In genomic region chr5:131307656-131308151, GRCm38 (mm10) we compare ENCODE assay signal across 9 mouse cellular contexts. TPM values are rescaled to one million over a fixed set of nuclear protein-coding genes. Genes with fewer than 3 reads are reported as not detected.
DNase-seq lines count a peak whose midpoint lies in the region; ATAC-seq and TF ChIP-seq lines count a peak whose summit lies in the region.
"Had no signal": no experiment of that assay in that cellular context is flagged by ENCODE, and none has a peak within 500 bp of the region (broad histone marks: within the 10 kb centered on the region; RNA-seq: fewer than 3 reads in every experiment).

No protein-coding gene starts in this region.

- peak; percentile 90 for ATAC-seq in forebrain, embryonic 16.5 days
- ATAC-seq in heart, postnatal 0 days (ENCODE audit: insufficient read depth, low read depth) = peak; percentile 88
- no peak for ATAC-seq in liver, embryonic 14.5 days (ENCODE audit: insufficient read depth)

- peak overlapping the region; percentile 85 for H3K4me3 ChIP-seq in E14TG2a.4 (replicated peaks; ENCODE audit: low read length)
- peak overlapping the region; percentile 72 for H3K4me3 ChIP-seq in forebrain, embryonic 16.5 days (replicated peaks; ENCODE audit: low read length)
- peak overlapping the region; percentile 56 for H3K4me3 ChIP-seq in heart, postnatal 0 days (ENCODE audit: low read depth, low read length)
- peak overlapping the region; percentile 20 to 23; a peak in 3 of 4 replicates for H3K4me3 ChIP-seq in liver, embryonic 14.5 days (ENCODE audit: insufficient read depth in 1 of 2, low read depth in 2 of 2, low read length in 2 of 2)
- H3K4me3 ChIP-seq in olfactory bulb, adult 2 months (ENCODE audit: insufficient read depth, low read depth, low read length) = peak overlapping the region; percentile 78
- H3K4me3 ChIP-seq: myocyte had no signal

- TF ChIP-seq CTCF in E14TG2a.4 (conservative IDR thresholded peaks at IDR 0.05; ENCODE audit: low read length) = no peak
- TF ChIP-seq CTCF in heart, postnatal 0 days (IDR thresholded peaks at IDR 0.05; ENCODE audit: low read depth) = peak; percentile 48
- no peak for TF ChIP-seq CTCF in liver, embryonic 14.5 days (IDR thresholded peaks at IDR 0.05; ENCODE audit: low read depth)
- TF ChIP-seq CTCF in olfactory bulb, adult 2 months (IDR thresholded peaks at IDR 0.05; ENCODE audit: insufficient read depth, low read depth, low read length) = 0 out of 2 replicates have a peak, but pooled peaks have one; percentile 11

- peaks cover 15% of the 10 kb centered on the region; the same call in 1 of the 2 replicates for H3K9me3 ChIP-seq in E14TG2a.4 (ENCODE audit: low read length)
- H3K9me3 ChIP-seq in forebrain, embryonic 16.5 days (ENCODE audit: control insufficient read depth, low read length) = no peaks in the 10 kb centered on the region
- H3K9me3 ChIP-seq in heart, postnatal 0 days (replicated peaks; ENCODE audit: control insufficient read depth, low read length) = no peaks in the 10 kb centered on the region
- no peaks in the 10 kb centered on the region for H3K9me3 ChIP-seq in liver, embryonic 14.5 days (ENCODE audit: control insufficient read depth, low read length)

- peak overlapping the region; percentile 89 for H3K27ac ChIP-seq in forebrain, embryonic 16.5 days (ENCODE audit: low read length)
- peak overlapping the region; percentile 23 for H3K27ac ChIP-seq in heart, postnatal 0 days (ENCODE audit: low read depth)
- H3K27ac ChIP-seq in liver, embryonic 14.5 days = no peak overlapping the region
- H3K27ac ChIP-seq in olfactory bulb, adult 2 months (ENCODE audit: insufficient read depth, low read depth, low read length) = no peak overlapping the region

- DNase-seq in cerebellum, adult 11-12 months = peak; percentile 86
- DNase-seq in heart, postnatal 0 days (ENCODE audit: low spot score) = peak; percentile 88
- peak; percentile 78 to 83 for DNase-seq in layer of hippocampus, adult 18-20 months (ENCODE audit: low spot score in 2 of 2)
- no peak for DNase-seq in liver, embryonic 14.5 days (ENCODE audit: low read depth in 3 of 3, low spot score in 3 of 3)
- peak; percentile 63 for DNase-seq in urinary bladder, postnatal 14 days (ENCODE audit: low spot score)

- H3K4me2 ChIP-seq in forebrain, embryonic 16.5 days (ENCODE audit: low read length) = peak overlapping the region; percentile 82
- H3K4me2 ChIP-seq in heart, postnatal 0 days (ENCODE audit: low read depth, low read length) = peak overlapping the region; percentile 79
- peak overlapping the region; percentile 9 for H3K4me2 ChIP-seq in liver, embryonic 14.5 days (ENCODE audit: low read depth)

- peak overlapping the region; percentile 79 for H3K9ac ChIP-seq in forebrain, embryonic 16.5 days (replicated peaks; ENCODE audit: low read depth, low read length)
- no peak overlapping the region; the same call in 1 of the 2 replicates for H3K9ac ChIP-seq in heart, postnatal 0 days (replicated peaks; ENCODE audit: low read depth, low read length)
- no peak overlapping the region for H3K9ac ChIP-seq in liver, embryonic 14.5 days (replicated peaks)

- H3K27me3 ChIP-seq in E14TG2a.4 (ENCODE audit: insufficient read depth, low read length) = peaks cover 55% of the 10 kb centered on the region
- H3K27me3 ChIP-seq in forebrain, embryonic 16.5 days (replicated peaks; ENCODE audit: control insufficient read depth, insufficient read depth, low read length) = peaks cover 4% of the 10 kb centered on the region; the same call in 1 of the 2 replicates
- H3K27me3 ChIP-seq in heart, postnatal 0 days (ENCODE audit: control insufficient read depth, insufficient read depth, low read length) = peaks cover 31% of the 10 kb centered on the region
- peaks cover 22% of the 10 kb centered on the region for H3K27me3 ChIP-seq in liver, embryonic 14.5 days (ENCODE audit: control insufficient read depth, insufficient read depth, low read length)

- peaks cover 16% of the 10 kb centered on the region for H3K4me1 ChIP-seq in E14TG2a.4 (replicated peaks; ENCODE audit: low read depth, low read length)
- peaks cover 25% of the 10 kb centered on the region for H3K4me1 ChIP-seq in forebrain, embryonic 16.5 days (replicated peaks; ENCODE audit: control insufficient read depth, insufficient read depth, low read length)
- H3K4me1 ChIP-seq in heart, postnatal 0 days (ENCODE audit: control insufficient read depth, insufficient read depth) = no peaks in the 10 kb centered on the region; the same call in 1 of the 2 replicates
- H3K4me1 ChIP-seq in liver, embryonic 14.5 days (replicated peaks; ENCODE audit: control insufficient read depth in 2 of 2, insufficient read depth in 2 of 2, low read length in 1 of 2) = no peaks in the 10 kb centered on the region
- H3K4me1 ChIP-seq in olfactory bulb, adult 2 months (ENCODE audit: control insufficient read depth, insufficient read depth, low read length) = peaks cover 14% of the 10 kb centered on the region

- no peaks in the 10 kb centered on the region for H3K36me3 ChIP-seq in E14TG2a.4 (ENCODE audit: insufficient read depth, low read length)
- H3K36me3 ChIP-seq in forebrain, embryonic 16.5 days (ENCODE audit: control insufficient read depth, insufficient read depth) = no peaks in the 10 kb centered on the region
- H3K36me3 ChIP-seq in heart, postnatal 0 days (replicated peaks; ENCODE audit: control insufficient read depth, insufficient read depth, low read length) = no peaks in the 10 kb centered on the region
- H3K36me3 ChIP-seq in liver, embryonic 14.5 days (replicated peaks; ENCODE audit: control insufficient read depth, insufficient read depth, low read depth) = no peaks in the 10 kb centered on the region

- TF ChIP-seq EP300 in heart, postnatal 0 days (IDR thresholded peaks at IDR 0.05; ENCODE audit: low read depth) = no peak
- TF ChIP-seq EP300 in liver, embryonic 14.5 days (IDR thresholded peaks at IDR 0.05; ENCODE audit: low read depth) = no peak

- TF ChIP-seq POLR2A in olfactory bulb, adult 2 months (IDR thresholded peaks at IDR 0.05; ENCODE audit: insufficient read depth, low read depth, low read length) = 0 out of 2 replicates have a peak, but pooled peaks have one; percentile 28

- under 1% methylated on average over 36 of the region's 36 CpGs for WGBS in forebrain, embryonic 16.5 days
- under 1% methylated on average over 34 of the region's 36 CpGs for WGBS in heart, postnatal 0 days
- whole genome bisulfite sequencing in liver, embryonic 14.5 days (ENCODE audit: insufficient replicate concordance) = 1% methylated on average over 33 of the region's 36 CpGs
- 1% methylated on average over 36 of the region's 36 CpGs for WGBS in olfactory bulb, adult 2 months

RNA-seq across cellular contexts. Expression of gene Galnt17, which starts 0.6 kb away (rescaled TPM):
- polyA plus RNA-seq in forebrain, embryonic 16.5 days (2015; fragmentation: Nextera tagmentation; extraction: Ambion mirVana) = 6.6 and 10.9 TPM in 2 replicates
- total RNA-seq in heart, postnatal 0 days (2014; rRNA removed; ENCODE audit: low replicate concordance) = 2.3 and 3.2 TPM in 2 replicates
- polyA plus RNA-seq in heart, postnatal 0 days (2015; fragmentation: Nextera tagmentation; extraction: Ambion mirVana) = 0.30 and 0.54 TPM in 2 replicates
- total RNA-seq in layer of hippocampus, adult 18-20 months (2021) = 100 to 1,000 TPM; 105 to 114 TPM
- polyA plus RNA-seq in liver, embryonic 14.5 days (2012; rRNA removed) = 0.02 TPM in 2 replicates
- not detected in 2 replicates for polyA plus RNA-seq in liver, embryonic 14.5 days (2014; fragmentation: Nextera tagmentation; extraction: Ambion mirVana)
- not detected in 2 replicates for polyA plus RNA-seq in olfactory bulb, adult 2 months (2012; ENCODE audit: insufficient read depth, insufficient read length, low replicate concordance, missing spikeins)

Comparison
In these comparisons a context has a peak if more than half of its experiments do, and no peak if none do; other contexts are left out.
1. H3K4me3 ChIP-seq: peak in every context shown above with its lines; median percentile 85 in E14TG2a.4; 78 in olfactory bulb, adult 2 months; 72 in forebrain, embryonic 16.5 days; 56 in heart, postnatal 0 days; 22 in liver, embryonic 14.5 days.
2. CTCF ChIP-seq: peak in heart, postnatal 0 days (single experiment) and olfactory bulb, adult 2 months (single experiment); none in E14TG2a.4 (single experiment) and liver, embryonic 14.5 days (single experiment).
3. DNase-seq: peak in cerebellum, adult 11-12 months (single experiment), heart, postnatal 0 days (single experiment), layer of hippocampus, adult 18-20 months (2 of 2) and urinary bladder, postnatal 14 days (single experiment); none in liver, embryonic 14.5 days (0 of 3).
4. H3K27ac ChIP-seq: peak in forebrain, embryonic 16.5 days (single experiment) and heart, postnatal 0 days (single experiment); none in liver, embryonic 14.5 days (single experiment) and olfactory bulb, adult 2 months (single experiment).
5. H3K4me2 ChIP-seq: peak in every context shown above with its lines; median percentile 82 in forebrain, embryonic 16.5 days; 79 in heart, postnatal 0 days; 9 in liver, embryonic 14.5 days.